Mouse (Mus musculus): Measurements from ENCODE around the gene 4933430I17Rik.
"Not testable (repeated sequence)": the region's sequence is repeated elsewhere in the genome, so short reads cannot be mapped to it uniquely, and the experiment has no call there.

The 4933430I17Rik gene

DNA sequence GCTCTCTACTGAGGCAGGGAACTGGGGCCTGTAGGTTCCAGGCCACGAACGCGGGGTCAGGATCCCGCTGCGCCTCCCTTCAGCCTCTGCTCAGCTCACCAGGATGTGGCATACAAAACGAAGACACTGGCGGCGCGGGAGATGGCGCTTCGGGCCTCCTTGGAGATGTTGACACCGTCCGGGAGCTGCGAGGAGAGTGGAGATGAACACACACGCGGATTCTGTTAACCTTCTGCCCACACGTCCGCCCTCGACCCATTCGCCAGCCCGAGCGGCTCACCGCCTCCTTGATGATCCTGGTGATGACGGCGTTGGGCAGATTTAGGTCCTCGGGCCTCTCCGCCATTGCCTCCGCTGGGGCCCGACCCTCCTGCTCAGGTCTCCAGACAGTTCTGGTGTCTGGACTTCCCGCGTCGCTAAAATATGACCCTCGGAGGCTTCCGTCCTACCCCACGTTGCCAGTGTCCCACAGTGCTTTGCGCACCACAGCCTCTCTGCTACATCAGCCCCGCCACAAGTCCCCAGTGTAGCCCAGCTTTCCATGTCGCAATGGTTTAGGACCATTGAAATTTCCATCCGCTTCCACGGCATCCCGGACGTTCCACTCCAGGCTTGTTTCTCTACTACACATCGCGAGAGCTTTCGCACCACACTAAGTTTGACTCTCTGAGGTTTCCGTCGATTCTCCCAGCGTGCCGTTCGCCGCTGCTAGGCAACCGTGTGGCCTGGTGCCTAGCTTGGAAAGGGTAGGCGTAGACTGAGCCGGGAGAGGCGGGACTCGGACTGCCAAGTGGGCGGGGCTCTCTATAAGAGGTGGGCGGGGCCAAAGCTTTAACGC, at the start of gene 4933430I17Rik, which contains the start of gene Pole3:
Gene 4933430I17Rik (plus strand): TSS at position 719 of the 838 bp plus-strand sequence.
Gene Pole3 (minus strand): TSS at position 418 of the 838 bp plus-strand sequence.
- DNase-seq (ENCODE audit: extremely low read depth, insufficient read length, low spot score): peak; percentile 95

DNA sequence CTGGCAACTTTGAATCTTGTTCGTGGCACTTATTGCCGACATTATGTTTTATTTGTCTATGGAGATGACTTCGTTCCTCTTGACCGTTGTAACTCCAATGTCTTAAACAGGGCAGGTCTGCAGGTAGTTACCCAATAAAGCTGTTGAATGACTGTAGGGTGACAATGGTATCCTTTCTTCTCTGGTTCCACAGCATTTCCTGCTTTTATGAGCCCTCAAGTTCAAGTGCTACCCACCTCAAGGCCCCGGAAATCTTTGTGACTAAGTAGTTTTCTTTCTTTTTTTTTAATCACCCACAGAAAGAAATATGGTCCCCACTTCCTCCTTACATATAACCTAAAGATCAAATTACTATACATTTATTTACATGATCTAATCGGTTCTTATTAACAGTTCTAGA, 49.4 kb upstream of the 4933430I17Rik start:
- no peak for DNase-seq (ENCODE audit: extremely low read depth, insufficient read length, low spot score)

DNA sequence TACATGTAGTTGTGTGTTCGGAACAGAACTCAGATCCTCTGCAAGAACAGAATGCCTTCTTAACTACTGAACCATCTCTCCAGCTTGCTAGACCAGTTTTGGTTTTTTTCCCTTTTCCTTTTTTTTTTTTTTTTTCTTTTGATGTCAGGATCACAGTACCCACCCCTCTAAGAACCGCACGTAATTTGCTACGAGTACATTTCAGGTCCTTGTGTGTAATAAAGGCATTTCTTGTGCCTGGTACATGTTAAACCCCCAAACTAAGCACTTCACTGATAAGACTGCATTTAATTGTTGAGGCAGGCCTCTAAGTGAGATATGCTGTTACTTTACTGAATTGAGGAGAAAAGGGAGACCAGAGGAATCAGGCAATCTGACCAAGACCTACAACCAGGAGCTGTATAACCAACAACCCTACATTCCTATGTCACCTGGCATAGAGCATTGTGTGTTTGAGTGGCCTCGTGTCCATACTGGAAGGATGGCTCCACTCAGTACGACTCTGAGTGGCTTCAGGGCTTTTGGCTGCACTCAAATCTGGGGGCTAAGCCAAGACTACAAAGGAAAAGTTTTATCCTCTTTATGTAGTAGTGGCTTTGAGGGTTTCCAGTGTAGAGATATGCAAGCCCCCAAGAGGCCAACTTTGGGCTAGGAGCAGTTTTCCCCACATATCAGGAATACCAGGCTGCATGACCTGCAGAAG, 47.5 kb upstream of the 4933430I17Rik start:
- DNase-seq (ENCODE audit: extremely low read depth, insufficient read length, low spot score): no peak

DNA sequence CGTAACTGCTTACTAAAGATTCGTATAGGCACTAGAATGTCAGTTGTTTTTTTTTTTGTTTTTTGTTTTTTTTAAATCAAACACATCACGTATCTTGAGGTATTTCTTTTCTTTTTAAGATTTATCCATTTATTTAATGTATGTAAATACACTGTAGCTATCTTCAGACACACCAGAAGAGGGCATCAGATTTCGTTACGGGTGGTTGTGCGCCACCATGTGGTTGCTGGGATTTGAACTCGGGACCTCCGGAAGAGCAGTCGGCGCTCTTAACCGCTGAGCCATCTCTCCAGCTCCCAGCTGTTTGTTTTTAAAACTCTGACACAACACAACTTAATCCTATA, 45.6 kb upstream of the 4933430I17Rik start:
- not testable (repeated sequence) for DNase-seq (ENCODE audit: extremely low read depth, insufficient read length, low spot score)

DNA sequence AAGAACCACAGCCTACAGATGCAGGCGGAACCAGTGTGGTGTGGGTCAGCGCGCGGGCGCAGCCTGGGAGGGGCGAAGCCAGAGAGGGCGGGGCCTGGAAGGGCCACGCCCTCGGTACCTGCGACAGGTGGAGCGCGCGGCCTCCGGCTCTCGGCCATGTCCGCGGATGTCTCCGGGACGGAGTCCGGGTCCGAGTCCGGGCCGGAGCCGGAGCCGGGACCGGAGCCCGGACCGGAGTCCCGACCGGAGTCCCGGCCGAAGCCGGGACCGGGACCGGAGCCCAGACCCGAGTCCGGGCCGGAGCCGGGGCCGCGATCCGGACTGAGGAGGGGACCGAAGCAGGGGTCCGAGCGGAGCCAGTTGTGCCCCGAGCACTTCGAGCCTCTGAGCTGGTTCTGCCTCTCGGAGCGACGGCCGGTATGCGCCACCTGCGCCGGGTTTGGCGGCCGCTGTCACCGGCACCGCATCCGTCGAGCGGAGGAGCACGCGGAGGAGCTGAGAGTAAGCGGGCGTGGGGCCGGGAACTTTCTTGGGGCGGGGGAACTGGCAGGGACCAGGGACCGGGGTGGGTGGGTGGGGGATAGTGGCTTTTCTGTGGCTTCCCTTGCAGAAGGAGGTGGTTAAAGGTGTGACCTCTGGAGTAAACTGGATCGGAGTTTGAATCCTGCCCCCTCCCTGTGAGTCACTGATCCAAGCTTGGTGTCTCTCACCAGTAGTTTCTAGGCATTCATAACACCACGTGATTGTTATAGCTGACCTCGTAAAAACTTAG, 45.0 kb upstream of the 4933430I17Rik start, which contains the start of gene Bspry:
Gene Bspry (plus strand): TSS at position 117 of the 772 bp plus-strand sequence.
- no peak for DNase-seq (ENCODE audit: extremely low read depth, insufficient read length, low spot score)

DNA sequence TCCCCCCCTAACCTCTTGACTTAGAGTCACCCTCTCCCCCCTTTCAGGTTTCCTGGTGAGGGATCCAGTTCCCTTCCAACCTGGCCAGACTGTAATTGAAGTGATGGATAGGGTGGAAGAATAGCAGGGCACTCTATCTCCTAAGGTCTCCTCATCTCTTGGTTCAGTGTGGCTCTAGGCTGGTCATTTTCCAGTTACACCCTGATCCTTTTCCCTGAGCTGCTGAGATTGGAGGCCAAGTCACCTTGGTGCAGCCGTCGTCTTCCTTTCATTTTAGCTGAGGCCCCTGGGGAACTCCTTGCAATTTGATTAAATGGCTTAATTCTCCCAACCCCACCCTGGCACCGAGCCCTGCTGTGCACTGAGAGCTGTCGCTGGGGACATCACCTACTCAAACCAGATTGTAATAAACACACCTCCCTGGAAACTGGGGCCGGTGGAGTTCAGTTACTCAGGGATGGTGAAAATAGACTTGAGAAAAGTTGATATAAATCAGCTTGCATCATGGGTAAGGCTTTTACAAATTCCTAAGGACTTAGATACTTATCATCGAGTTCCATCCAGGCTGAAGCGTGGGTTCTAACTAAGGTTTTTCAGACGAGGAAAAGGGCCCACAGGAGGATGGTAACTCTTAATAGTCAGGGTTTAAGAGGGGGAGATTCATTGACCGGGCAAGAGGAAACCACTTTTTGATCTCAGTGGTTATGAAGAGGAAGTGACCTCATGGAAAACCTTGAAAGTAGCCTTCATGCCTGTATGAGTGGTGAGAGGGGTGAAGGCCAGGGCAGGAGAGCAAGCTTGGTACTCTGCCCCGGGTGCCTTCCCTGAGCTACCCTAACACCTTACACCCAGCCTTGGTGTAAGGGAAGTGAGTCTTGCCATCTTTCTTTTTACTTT, 44.2 kb upstream of the 4933430I17Rik start:
- DNase-seq (ENCODE audit: extremely low read depth, insufficient read length, low spot score): no peak

DNA sequence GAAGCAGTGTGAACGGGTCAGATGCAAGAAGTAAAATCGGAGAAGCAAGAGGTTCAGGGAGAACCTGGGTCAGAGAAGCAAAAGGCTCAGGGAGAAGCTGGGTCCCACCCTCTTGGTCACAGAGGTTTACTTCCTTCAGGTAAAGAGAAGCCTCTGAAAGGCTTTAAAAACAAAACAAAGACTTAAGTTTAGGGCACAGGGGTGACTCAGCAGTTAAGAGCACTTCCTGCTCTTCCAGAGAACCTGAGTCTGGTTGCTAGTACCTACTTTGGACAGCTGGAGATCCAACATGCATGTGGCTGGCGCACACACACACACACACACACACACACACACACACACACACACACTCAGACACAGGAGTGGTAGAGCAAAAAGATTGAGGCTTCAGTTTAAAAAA, 40.2 kb upstream of the 4933430I17Rik start:
- DNase-seq (ENCODE audit: extremely low read depth, insufficient read length, low spot score): no peak

DNA sequence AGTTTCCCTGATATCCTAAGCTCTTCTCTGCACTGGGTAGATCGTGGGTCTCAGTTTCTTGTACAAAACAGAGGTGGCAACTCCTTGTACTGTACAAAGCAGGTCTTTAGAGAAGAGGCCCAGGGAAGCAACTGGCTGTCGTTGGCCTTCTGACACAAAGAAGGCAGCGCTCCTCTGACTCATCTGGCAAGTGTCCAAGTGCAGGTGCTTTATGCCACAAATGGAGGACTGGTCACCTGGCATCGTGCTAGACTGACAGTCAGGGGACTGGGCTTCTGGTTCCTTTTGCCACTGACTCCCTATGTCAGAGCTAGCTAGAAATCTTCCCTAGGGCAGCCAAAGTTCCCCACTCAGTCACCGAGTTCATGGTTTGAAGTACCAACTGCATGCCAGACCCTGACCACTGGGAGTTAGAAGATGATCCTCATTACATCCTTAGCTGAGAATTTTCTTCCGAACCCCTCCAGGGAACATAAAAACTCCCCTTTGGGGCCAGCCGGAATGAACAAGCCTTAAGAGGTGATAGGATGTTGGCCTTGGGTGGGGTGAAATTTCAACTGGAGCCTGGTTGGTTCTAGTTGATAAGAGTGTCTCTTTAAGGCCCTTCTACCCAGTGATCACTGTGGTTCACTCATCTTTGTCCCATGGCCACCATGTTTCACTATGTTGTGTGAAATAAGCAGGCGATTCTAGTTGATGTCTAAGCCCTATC, 39.6 kb upstream of the 4933430I17Rik start:
- no peak for DNase-seq (ENCODE audit: extremely low read depth, insufficient read length, low spot score)

DNA sequence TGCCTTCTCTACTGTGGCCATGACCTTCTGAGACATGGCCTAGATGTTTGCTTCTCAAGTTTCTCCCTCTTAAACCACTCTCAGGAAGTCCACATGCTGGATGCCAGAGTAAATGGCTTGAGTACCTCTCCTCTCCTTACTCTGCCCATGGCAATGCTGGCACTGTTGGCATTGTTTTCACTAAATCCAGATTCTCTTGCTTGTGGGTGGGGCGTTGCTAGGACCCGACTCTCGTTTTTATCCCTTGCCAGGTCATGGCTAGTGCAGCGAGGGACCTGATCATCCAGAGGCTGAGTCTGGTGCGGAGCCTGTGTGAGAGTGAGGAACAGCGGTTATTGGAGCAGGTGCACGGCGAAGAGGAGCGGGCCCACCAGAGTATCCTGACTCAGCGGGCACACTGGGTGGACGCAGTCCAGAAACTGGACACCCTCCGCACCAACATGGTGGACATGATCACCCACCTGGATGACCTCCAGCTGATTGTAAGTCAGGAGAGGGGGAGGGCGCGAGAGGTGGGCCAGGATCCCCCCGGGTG, 38.9 kb upstream of the 4933430I17Rik start:
- no peak for DNase-seq (ENCODE audit: extremely low read depth, insufficient read length, low spot score)

DNA sequence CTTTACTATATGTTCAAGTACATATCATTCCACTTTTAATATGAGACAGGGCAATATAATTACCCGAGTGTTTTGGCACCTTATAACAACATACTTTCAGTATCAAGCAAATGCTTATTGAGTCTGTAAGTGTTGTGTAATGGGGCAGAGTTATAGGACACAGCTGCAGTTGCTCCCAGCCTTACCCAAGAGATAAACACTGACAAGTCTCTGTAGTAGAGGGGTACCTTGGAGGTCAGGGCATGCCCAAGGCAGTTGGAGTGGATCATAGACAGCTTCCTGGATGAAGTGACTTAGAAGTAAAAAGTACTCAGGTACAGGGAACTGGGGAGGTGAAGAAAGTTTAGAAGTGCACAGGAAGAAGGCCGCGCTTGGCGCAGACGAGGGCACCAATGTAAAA, 38.0 kb upstream of the 4933430I17Rik start:
- no peak for DNase-seq (ENCODE audit: extremely low read depth, insufficient read length, low spot score)

DNA sequence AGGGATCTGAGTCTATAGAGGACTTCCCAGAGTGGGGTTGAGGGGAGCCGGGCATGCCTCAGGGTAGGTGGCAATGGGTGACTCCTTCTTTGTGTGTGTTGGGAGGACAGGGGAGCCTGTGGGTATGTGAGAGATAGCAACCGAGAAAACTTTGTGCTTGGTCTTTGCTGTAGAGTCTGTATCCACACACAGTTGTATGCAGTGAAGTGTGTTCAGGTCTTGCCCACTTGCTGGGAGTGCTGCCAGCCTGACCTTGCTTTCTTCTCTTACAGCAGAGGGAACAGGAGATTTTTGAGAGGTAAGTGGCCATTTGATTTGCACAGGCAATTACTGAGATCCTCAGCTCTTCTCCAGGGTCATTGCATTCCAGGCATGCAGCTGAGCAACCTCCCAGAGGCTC, 37.3 kb upstream of the 4933430I17Rik start:
- DNase-seq (ENCODE audit: extremely low read depth, insufficient read length, low spot score): no peak

DNA sequence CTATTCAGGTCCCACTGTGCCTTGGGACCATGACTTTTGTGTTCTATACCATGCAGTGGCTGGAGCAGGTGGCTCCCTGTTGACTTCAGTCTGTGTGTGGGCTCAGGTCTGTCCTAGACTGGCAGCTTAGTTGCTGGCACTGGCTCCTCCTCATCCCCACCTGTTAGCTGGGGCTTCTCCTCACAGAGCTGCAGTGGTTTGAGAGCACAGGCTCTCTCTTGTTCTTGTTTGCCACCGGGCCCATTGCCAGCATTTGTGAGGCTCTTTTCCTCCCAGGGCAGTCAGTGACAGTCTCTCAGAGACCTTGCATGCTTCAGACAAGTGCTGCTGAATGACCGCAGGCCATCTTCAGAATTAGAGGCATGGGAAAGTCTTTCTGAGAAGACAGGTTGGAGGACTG, 32.5 kb upstream of the 4933430I17Rik start:
- DNase-seq (ENCODE audit: extremely low read depth, insufficient read length, low spot score): no peak

DNA sequence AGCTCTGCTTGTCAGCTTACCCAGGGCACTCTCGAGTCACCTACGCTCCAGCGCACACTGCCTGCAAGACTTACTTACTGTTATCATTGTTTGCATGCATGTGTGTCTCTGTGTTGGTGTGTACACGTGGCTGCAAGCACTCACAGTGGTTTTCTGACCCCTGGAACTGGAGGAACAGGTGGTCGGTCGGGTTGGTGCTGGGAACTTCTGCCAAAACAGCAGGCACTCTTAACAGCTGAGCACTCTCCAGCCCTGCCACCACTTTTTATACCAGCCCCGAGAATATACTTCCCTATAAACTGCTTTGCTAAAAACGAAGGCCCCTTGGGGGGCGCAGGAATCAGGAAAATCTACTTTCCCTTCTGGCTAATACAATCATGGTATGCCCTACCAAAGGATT, 30.9 kb upstream of the 4933430I17Rik start:
- DNase-seq (ENCODE audit: extremely low read depth, insufficient read length, low spot score): no peak

DNA sequence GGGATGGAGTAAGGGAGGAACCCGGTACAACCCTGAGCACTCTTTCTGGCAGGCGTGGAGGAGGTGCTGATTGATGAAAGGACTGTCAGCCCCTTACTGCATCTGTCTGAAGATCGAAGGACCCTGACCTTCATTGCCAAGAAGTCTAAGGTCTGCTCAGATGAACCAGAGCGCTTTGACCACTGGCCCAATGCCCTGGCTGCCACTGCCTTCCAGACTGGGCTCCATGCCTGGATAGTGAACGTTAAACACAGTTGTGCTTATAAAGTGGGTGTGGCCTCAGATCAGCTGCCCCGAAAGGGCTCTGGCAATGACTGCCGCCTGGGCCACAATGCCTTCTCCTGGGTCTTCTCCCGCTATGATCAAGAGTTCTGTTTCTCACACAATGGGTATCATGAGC, 29.2 kb upstream of the 4933430I17Rik start:
- DNase-seq (ENCODE audit: extremely low read depth, insufficient read length, low spot score): no peak

DNA sequence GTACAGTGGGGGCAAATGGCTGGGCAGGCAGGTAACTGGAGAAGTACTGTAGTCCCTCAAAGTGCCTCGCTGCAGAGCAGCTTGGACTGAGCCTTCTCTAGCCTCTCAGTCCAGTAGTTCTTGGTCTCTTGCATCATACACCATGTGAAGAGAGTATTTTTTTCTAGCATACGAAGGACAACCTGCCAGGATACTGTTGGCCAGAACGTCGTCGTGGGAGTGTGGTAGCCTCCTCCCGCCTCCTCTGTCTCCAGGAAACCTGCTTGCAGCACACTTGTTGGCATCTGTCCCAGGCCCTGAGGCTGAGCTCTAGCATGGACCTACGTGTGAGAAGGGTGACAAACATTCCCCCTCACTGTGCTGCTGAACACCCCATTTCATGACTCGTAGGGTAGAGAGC, 28.4 kb upstream of the 4933430I17Rik start:
- DNase-seq (ENCODE audit: extremely low read depth, insufficient read length, low spot score): peak; percentile 76

DNA sequence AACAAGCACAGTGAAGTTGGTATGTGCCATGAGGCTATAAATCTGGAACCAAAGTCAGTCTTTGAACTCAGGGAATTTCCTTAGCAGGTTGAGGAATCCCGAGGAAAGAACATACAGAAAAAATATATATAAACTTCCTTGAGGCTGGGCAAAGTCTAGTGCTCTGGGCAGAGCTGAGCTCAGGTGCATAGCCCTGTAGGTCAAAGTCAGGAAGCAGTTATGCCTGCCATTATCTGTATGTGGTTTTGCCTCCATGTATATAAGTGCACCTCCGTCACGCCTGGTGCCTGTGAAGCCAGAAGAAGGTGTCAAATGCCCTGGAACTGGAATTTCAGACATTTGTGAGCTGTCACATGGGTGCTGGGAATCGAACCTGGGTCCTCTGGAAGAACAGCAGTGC, 24.4 kb upstream of the 4933430I17Rik start:
- DNase-seq (ENCODE audit: extremely low read depth, insufficient read length, low spot score): no peak

DNA sequence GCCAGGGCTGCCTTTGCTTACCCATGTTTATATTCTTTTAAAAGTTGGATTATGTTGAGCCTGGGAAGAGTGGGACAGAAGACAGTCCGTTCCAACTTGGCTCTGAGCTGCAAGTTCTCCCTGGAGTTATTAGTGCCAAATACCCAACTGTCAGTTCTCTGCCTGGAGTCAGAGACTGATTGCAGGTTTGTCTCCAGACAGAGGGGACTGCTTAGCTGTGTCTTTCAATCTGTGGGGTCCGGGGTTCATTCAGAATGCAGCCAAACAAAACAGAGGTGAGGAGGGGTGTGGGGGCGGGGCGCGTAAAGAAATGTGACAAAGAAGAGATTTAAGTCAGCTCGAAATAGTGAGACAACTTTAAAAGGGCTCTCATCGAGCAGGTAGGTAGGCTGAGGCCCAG, 23.6 kb upstream of the 4933430I17Rik start:
- no peak for DNase-seq (ENCODE audit: extremely low read depth, insufficient read length, low spot score)

DNA sequence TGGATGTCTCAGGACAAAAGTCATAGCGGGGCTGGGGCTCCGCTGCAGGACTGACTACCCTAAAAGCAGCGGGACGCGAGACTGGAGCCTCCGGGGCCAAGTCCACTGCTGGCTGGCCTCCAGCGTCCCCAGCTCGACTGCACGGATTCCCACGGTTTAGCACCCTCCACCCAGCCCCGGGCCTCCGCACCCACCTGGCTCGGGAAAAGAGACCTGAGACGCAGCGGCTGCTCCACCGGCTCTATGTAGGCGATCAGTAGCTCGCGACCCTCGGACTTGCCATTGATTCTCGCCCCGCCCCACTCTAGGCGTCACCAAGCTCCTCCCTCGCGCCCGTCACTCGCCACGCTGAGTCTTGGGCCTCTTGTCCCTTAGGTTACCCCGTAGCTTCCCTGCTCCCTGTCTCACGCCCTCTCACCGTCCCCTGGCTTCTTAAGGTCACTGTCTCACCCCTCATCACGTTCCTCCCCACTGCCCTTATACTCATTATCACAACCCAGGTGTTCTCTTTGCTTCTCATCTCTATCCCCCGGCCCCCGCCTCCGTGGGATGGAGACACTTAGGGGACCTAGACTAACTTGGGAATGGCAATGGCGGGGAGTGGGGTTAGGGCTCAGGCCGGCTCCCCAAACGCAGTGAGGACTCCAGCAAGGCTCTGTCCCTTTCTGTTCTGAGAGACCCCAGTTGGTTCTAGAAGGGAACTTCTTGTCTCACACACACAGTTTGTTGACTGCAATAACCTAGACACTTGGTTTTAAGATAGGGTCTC, 23.0 kb upstream of the 4933430I17Rik start:
- DNase-seq (ENCODE audit: extremely low read depth, insufficient read length, low spot score): peak; percentile 97

DNA sequence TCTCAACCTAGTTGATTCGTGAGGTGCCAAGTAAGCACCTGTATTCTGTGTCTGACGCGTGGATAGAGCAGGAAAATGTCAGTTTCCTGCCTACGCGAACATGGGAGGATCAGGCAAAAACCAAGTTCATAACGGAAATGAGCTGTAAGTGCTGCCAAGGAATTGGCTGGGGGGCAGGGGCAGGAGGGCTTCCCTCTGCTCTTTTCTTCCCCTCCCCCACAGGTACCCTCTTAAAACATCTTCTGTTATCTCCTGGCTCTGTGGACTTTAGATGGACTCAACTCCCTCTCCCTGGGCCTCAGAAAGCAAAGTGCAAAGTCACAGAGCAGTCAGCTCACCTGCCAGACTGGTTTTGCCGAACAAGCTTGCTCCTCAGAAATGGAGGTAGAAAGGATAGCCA, 22.2 kb upstream of the 4933430I17Rik start:
- no peak for DNase-seq (ENCODE audit: extremely low read depth, insufficient read length, low spot score)
